Mouse (Mus musculus) lung, postnatal 0 days (tissue): ENCODE measurements around the gene Kdm6b. TPM values are rescaled to one million over a fixed set of nuclear protein-coding genes. Genes with fewer than 3 reads are reported as not detected.

Experiments used
- ATAC-seq: fragments of 200-750 bp; cut with Nextera tagmentation; 2 replicates; pipeline ENCODE4 v1.8.0; 2017; ENCODE audit warnings: moderate library complexity
- DNase-seq: peaks from one replicate; pipeline ENCODE4 v3.0.0-alpha.2; 2016; ENCODE audit warnings: low spot score
- H3K27ac ChIP-seq: fragments of 300-500 bp; sonication (generic); 2 replicates; pipeline ENCODE4 v1.5.1; 2014; ENCODE audit warnings: antibody characterized with exemption, mild to moderate bottlenecking, low read length, mixed read lengths
- H3K27me3 ChIP-seq: fragments of 300-500 bp; sonication (generic); replicated peaks from 2 replicates; pipeline ENCODE4 v1.6.1; 2014; ENCODE audit warnings: low read length, mixed read lengths; ENCODE audit not compliant: insufficient read depth
- H3K36me3 ChIP-seq: fragments of 300-500 bp; sonication (generic); 2 replicates; pipeline ENCODE4 v1.6.1; 2014; ENCODE audit warnings: low read length, mixed read lengths; ENCODE audit not compliant: insufficient read depth
- H3K4me1 ChIP-seq: fragments of 300-500 bp; sonication (generic); 2 replicates; pipeline ENCODE4 v1.6.1; 2014; ENCODE audit warnings: antibody characterized with exemption, low read depth, low read length, mixed read lengths; ENCODE audit not compliant: insufficient read depth
- H3K4me2 ChIP-seq: fragments of 300-500 bp; sonication (generic); replicated peaks from 2 replicates; pipeline ENCODE4 v1.6.1; 2014; ENCODE audit warnings: low read depth, mild to moderate bottlenecking, low read length, moderate library complexity, mixed read lengths
- H3K4me3 ChIP-seq: fragments of 300-500 bp; sonication (generic); 2 replicates; pipeline ENCODE4 v1.5.1; 2014; ENCODE audit warnings: low read depth, low read length
- H3K9ac ChIP-seq: fragments of 300-500 bp; sonication (generic); replicated peaks from 2 replicates; pipeline ENCODE4 v1.6.1; 2014; ENCODE audit warnings: low read depth, mild to moderate bottlenecking
- H3K9me3 ChIP-seq: fragments of 300-500 bp; sonication (generic); 2 replicates; pipeline ENCODE4 v1.6.1; 2016; ENCODE audit warnings: low read length, mixed read lengths
- CTCF ChIP-seq: IDR thresholded peaks from 2 replicates; pipeline ENCODE4 v1.5.1; 2016; ENCODE audit warnings: antibody characterized with exemption, mild to moderate bottlenecking
- EP300 ChIP-seq: IDR thresholded peaks from 2 replicates; pipeline ENCODE4 v1.6.1; 2016; ENCODE audit warnings: antibody characterized with exemption, mild to moderate bottlenecking, control low read depth
- WGBS: fragments of 180-500 bp; shearing (Covaris S2); extraction: QIAGEN DNeasy Blood & Tissue Kit; methylation state at CpG from one replicate; pipeline ENCODE4 v1.1.7; 2014; 5-methylcytosine and 5-hydroxymethylcytosine counted together
- polyA plus RNA-seq: library from polyadenylated mRNA; unstranded; fragments of >200 nt; fragmentation: Nextera tagmentation; extraction: Ambion mirVana; gene quantifications from 2 replicates; pipeline ENCODE4 v1.2.1, GENCODE M21; 2015

The Kdm6b gene
- polyA plus RNA-seq, 1 experiment from 2014 or later: 29.4 TPM

- TF ChIP-seq CTCF (no peak), EP300 (no peak)
Measured at GRCm38 (mm10) chr11:69377766-69378165, 35.7 kb downstream of the Kdm6b start.

GRCm38 (mm10) chr11:69375646-69376045, 37.8 kb downstream of the Kdm6b start:
- DNase-seq (no peak), ATAC-seq (no peak)
- Histone ChIP-seq H3K4me3 (no peak overlapping the region), H3K9me3 (no peaks in the 10 kb centered on the region), H3K4me1 (no peaks in the 10 kb centered on the region), H3K27me3 (no peaks in the 10 kb centered on the region; the same call in 1 of the 2 replicates), H3K27ac (no peak overlapping the region), H3K9ac (no peak overlapping the region), H3K36me3 (0 out of 2 replicates have a peak, but pooled peaks cover 5% of the 10 kb centered on the region), H3K4me2 (no peak overlapping the region)
- 87% methylated on average over 4 of the region's 4 CpGs for WGBS
- TF ChIP-seq CTCF (no peak), EP300 (no peak)

More at GRCm38 (mm10) chr11:69377766-69378165, 35.7 kb downstream of the Kdm6b start:
- ATAC-seq (no peak), DNase-seq (no peak)
- 72% methylated on average over 3 of the region's 3 CpGs for WGBS
- no peaks in the 10 kb centered on the region for H3K9me3 ChIP-seq
- no peaks in the 10 kb centered on the region; the same call in 1 of the 2 replicates for H3K27me3 ChIP-seq
- H3K9ac ChIP-seq: no peak overlapping the region
- no peak overlapping the region for H3K4me3 ChIP-seq
- H3K36me3 ChIP-seq: 0 out of 2 replicates have a peak, but pooled peaks cover 5% of the 10 kb centered on the region
- H3K4me1 ChIP-seq: no peaks in the 10 kb centered on the region
- H3K27ac ChIP-seq: no peak overlapping the region
- H3K4me2 ChIP-seq: no peak overlapping the region

GRCm38 (mm10) chr11:69373223-69373965, 40.1 kb downstream of the Kdm6b start:
- Histone ChIP-seq H3K27me3 (no peaks in the 10 kb centered on the region), H3K4me1 (no peaks in the 10 kb centered on the region), H3K9ac (no peak overlapping the region), H3K36me3 (0 out of 2 replicates have a peak, but pooled peaks cover 5% of the 10 kb centered on the region), H3K4me3 (no peak overlapping the region), H3K4me2 (no peak overlapping the region), H3K9me3 (no peaks in the 10 kb centered on the region), H3K27ac (no peak overlapping the region)
- ATAC-seq (no peak), DNase-seq (no peak)
- 93% methylated on average over 16 of the region's 16 CpGs for WGBS
- no peak for TF ChIP-seq EP300
- TF ChIP-seq CTCF: no peak

GRCm38 (mm10) chr11:69372780-69373170, 40.7 kb downstream of the Kdm6b start:
- H3K4me2 ChIP-seq: no peak overlapping the region
- TF ChIP-seq EP300 (no peak), CTCF (peak; percentile 67)
- no peak overlapping the region for H3K9ac ChIP-seq
- WGBS: 52% methylated on average over 3 of the region's 3 CpGs
- H3K36me3 ChIP-seq: 0 out of 2 replicates have a peak, but pooled peaks cover 5% of the 10 kb centered on the region
- DNase-seq (no peak), ATAC-seq (no peak)
- no peaks in the 10 kb centered on the region for H3K9me3 ChIP-seq
- no peak overlapping the region for H3K4me3 ChIP-seq
- no peak overlapping the region for H3K27ac ChIP-seq
- H3K27me3 ChIP-seq: no peaks in the 10 kb centered on the region
- H3K4me1 ChIP-seq: peaks cover 3% of the 10 kb centered on the region

GRCm38 (mm10) chr11:69372056-69372779, 41.3 kb downstream of the Kdm6b start:
- ATAC-seq (no peak), DNase-seq (no peak)
- no peak for TF ChIP-seq CTCF
- TF ChIP-seq EP300: no peak

GRCm38 (mm10) chr11:69371601-69372000, 41.9 kb downstream of the Kdm6b start:
- WGBS: 48% methylated on average over 12 of the region's 12 CpGs
- ATAC-seq (no peak), DNase-seq (no peak)
- Histone ChIP-seq H3K4me1 (peaks cover 5% of the 10 kb centered on the region), H3K4me3 (no peak overlapping the region), H3K36me3 (0 out of 2 replicates have a peak, but pooled peaks cover 5% of the 10 kb centered on the region), H3K27ac (no peak overlapping the region), H3K9ac (no peak overlapping the region), H3K9me3 (no peaks in the 10 kb centered on the region), H3K27me3 (no peaks in the 10 kb centered on the region), H3K4me2 (no peak overlapping the region)
- no peak for TF ChIP-seq CTCF
- no peak for TF ChIP-seq EP300

More at GRCm38 (mm10) chr11:69372056-69372779, 41.3 kb downstream of the Kdm6b start:
- H3K4me1 ChIP-seq: peaks cover 5% of the 10 kb centered on the region
- no peak overlapping the region for H3K4me2 ChIP-seq
- H3K9ac ChIP-seq: no peak overlapping the region
- H3K4me3 ChIP-seq: no peak overlapping the region
- WGBS: 40% methylated on average over 12 of the region's 12 CpGs
- no peak overlapping the region for H3K27ac ChIP-seq
- 0 out of 2 replicates have a peak, but pooled peaks cover 5% of the 10 kb centered on the region for H3K36me3 ChIP-seq
- no peaks in the 10 kb centered on the region for H3K9me3 ChIP-seq
- H3K27me3 ChIP-seq: no peaks in the 10 kb centered on the region
